Mouse (Mus musculus): ENCODE results near the gene Efnb2. TPM values are rescaled to one million over a fixed set of nuclear protein-coding genes. Genes with fewer than 3 reads are reported as not detected.

The Efnb2 gene
- polyA plus RNA-seq, 1 experiment: 41.4 TPM

DNA sequence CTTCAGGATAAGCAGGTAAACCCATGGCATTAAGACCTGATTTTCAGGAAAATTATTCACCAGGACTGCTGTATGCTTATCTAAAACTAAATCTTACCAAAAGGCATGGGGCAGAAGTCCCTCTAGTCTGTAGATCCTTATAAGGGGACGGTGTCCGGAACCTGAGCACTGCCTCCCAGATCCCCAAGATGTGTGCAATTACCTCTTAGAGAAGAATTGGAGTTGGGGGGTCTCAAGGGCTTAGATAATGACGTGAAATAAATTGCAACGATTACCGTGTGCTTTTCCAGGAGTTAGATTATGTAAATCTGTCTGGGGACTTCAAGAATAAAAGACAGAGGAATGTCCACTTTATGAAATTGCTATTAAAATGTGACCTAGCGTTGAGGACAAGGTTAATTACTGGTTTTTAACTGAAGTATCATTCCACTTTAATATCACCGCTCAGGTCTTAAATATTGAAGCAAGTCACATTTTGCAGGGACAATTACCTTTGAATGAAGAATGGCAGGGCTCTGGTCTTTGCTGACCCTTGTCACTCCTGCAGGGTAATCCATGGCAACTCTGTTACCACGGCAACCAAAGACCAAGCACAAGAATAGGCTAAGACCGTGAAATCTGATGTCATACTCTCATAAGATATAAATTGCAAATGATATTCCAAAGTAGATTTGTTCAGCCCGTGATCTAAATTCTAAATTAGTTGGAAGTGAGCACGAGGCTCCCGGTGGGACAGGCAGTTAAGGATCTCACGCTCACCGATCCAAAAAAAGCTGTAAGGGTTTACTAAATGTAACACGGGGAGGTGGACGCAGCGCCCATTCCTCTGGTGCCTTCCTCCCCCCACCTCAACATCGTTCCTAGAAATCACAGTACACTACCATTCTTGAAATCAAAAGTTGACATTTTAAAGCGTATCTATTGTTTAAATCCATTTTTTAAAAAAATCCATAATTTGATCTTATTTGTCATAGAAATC is 86.2 kb downstream of the Efnb2 start:
- DNase-seq (ENCODE audit: extremely low spot score in 1 of 2, low spot score in 1 of 2): peak in 1 of 2 experiments; percentile 5

DNA sequence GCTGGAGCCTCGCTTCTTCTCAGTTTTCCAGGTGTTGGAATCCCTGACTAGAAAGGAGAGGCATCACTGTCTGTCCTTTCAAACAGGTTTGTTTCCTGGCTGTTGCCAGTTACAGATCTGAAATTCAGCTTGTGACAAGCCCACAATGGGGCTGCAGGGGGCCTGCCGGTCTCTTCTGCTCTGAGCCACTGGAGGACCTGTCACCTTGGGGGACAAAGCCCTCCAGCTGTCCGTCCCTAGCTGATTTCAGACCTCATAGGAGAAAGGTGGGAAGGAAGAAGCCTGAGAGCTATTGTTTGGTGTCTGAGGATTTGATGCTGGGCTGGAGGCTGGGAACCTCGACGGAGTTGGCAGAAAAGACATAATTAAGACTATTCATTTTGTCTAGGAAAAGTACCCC is 88.8 kb downstream of the Efnb2 start:
- DNase-seq (ENCODE audit: extremely low spot score in 1 of 2, low spot score in 1 of 2): no peak

DNA sequence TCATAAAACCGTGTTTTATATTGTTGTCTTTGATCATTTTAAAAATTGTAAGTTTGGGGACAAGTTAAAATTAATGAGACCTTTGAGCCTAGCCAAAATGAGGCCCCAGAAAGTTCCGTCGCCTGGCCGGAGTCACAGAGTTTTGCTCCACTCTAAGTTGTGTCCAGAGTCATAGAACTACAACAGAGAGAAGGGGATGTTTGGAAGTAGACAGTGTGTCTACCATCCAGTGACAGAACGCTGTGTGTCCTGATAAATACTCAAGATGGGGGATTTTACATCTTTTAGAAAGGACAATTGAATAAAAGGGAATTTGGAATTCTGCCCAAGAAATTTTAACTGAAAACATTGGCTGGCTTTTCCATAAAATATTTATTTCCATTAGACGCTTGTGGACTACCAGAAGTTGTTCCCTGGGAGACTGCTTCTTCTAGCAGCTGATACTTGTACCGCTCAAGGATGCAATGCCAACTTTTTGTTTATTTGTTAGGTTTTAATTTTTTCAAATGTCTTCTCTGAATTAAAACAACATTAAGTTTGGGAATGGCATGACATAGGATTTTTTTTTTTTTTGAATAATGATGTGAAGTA is 89.3 kb downstream of the Efnb2 start:
- no peak for DNase-seq (ENCODE audit: extremely low spot score in 1 of 2, low spot score in 1 of 2)

- no peak for DNase-seq (ENCODE audit: extremely low spot score in 1 of 2, low spot score in 1 of 2)
These were observed 91.8 kb downstream of the Efnb2 start for GRCm38 (mm10) chr8:8569280-8569679.

GRCm38 (mm10) chr8:8568215-8568773 is 92.7 kb downstream of the Efnb2 start:
- no peak for DNase-seq (ENCODE audit: extremely low spot score in 1 of 2, low spot score in 1 of 2)

Other genes starting within 250 kb of the Efnb2 start
- 168 and 212 TPM in 2 replicates for gene Arglu1, start 29.3 kb upstream of the Efnb2 start, polyA plus RNA-seq (2012; rRNA removed)

Data from frontal cortex, adult 2 months (tissue).